Mouse (Mus musculus) hindbrain, embryonic 13.5 days (tissue): ENCODE results near the gene Ppp1r3e. TPM values are rescaled to one million over a fixed set of nuclear protein-coding genes. Genes with fewer than 3 reads are reported as not detected.
A peak's percentile ranks its signal among the peaks of the same experiment; 100 is the strongest.

ENCODE experiments used
- ATAC-seq: fragments of 200-750 bp; cut with Nextera tagmentation; 2 replicates; pipeline ENCODE4 v1.8.0; 2017; ENCODE audit warnings: moderate TSS enrichment; ENCODE audit not compliant: low FRiP score
- H3K27ac ChIP-seq: fragments of 300-500 bp; sonication (generic); 2 replicates; pipeline ENCODE4 v1.5.1; 2015; ENCODE audit warnings: inconsistent platforms, mild to moderate bottlenecking, moderate library complexity
- H3K27me3 ChIP-seq: fragments of 300-500 bp; sonication (generic); 2 replicates; pipeline ENCODE4 v1.6.1; 2015; ENCODE audit warnings: mild to moderate bottlenecking, inconsistent platforms
- H3K36me3 ChIP-seq: fragments of 300-500 bp; sonication (generic); 2 replicates; pipeline ENCODE4 v1.6.1; 2015; ENCODE audit warnings: mild to moderate bottlenecking, inconsistent platforms
- H3K4me1 ChIP-seq: fragments of 300-500 bp; sonication (generic); replicated peaks from 2 replicates; pipeline ENCODE4 v1.6.1; 2015; ENCODE audit warnings: inconsistent platforms
- H3K4me2 ChIP-seq: fragments of 300-500 bp; sonication (generic); 2 replicates; pipeline ENCODE4 v1.6.1; 2015; ENCODE audit warnings: inconsistent platforms, mild to moderate bottlenecking, moderate library complexity
- H3K4me3 ChIP-seq: fragments of 300-500 bp; sonication (generic); 2 replicates; pipeline ENCODE4 v1.5.1; 2015; ENCODE audit warnings: mild to moderate bottlenecking, inconsistent platforms
- H3K9ac ChIP-seq: fragments of 300-500 bp; sonication (generic); 2 replicates; pipeline ENCODE4 v1.6.1; 2015; ENCODE audit warnings: mild to moderate bottlenecking, inconsistent platforms
- H3K9me3 ChIP-seq: fragments of 300-500 bp; sonication (generic); 2 replicates; pipeline ENCODE4 v1.6.1; 2016; ENCODE audit warnings: inconsistent platforms
- WGBS: fragments of 180-500 bp; shearing (Covaris S2); methylation state at CpG from one replicate; pipeline ENCODE4 v1.1.7; 2015; 5-methylcytosine and 5-hydroxymethylcytosine counted together
- polyA plus RNA-seq: library from polyadenylated mRNA; unstranded; fragments of >200 nt; fragmentation: Nextera tagmentation; extraction: Ambion mirVana; gene quantifications from 2 replicates; pipeline ENCODE4 v1.2.1, GENCODE M21; 2015

The Ppp1r3e gene
- polyA plus RNA-seq: 1.5 and 2.4 TPM in 2 replicates

GRCm38 (mm10) chr14:54877048-54877715 lies at the start of gene Ppp1r3e:
Gene Ppp1r3e, minus strand, starts transcription at chr14:54877550.
- Histone ChIP-seq H3K4me2 (peak within 1 kb of the TSS; percentile 98), H3K9me3 (no peaks in the 10 kb centered on the region), H3K36me3 (no peaks in the 10 kb centered on the region), H3K27ac (peak within 1 kb of the TSS; percentile 95), H3K4me1 (peaks cover 16% of the 10 kb centered on the region), H3K27me3 (peaks cover 9% of the 10 kb centered on the region), H3K9ac (peak within 1 kb of the TSS; percentile 89), H3K4me3 (peak within 1 kb of the TSS; percentile 73)
- under 1% methylated on average over 56 of the region's 61 CpGs for WGBS
- no peak; the same call in none of the 2 replicates for ATAC-seq

- under 1% methylated on average over 46 of the region's 58 CpGs for WGBS
- Histone ChIP-seq H3K9me3 (peaks cover under 1% of the 10 kb centered on the region; the same call in 1 of the 2 replicates), H3K4me1 (peaks cover 45% of the 10 kb centered on the region), H3K9ac (peak overlapping the region; percentile 87), H3K4me2 (peak overlapping the region; percentile 94), H3K27me3 (peaks cover 7% of the 10 kb centered on the region; the same call in 1 of the 2 replicates), H3K36me3 (peaks cover 7% of the 10 kb centered on the region), H3K4me3 (peak overlapping the region; percentile 58), H3K27ac (peak overlapping the region; percentile 90)
- ATAC-seq: peak; percentile 67
Measured at GRCm38 (mm10) chr14:54926401-54927158, 49.2 kb upstream of the Ppp1r3e start.

GRCm38 (mm10) chr14:54925349-54926342 lies 48.3 kb upstream of the Ppp1r3e start, which contains the start of gene Efs:
Gene Efs, minus strand, starts transcription at chr14:54926126.
- Histone ChIP-seq H3K9me3 (peaks cover 10% of the 10 kb centered on the region), H3K27me3 (peaks cover 7% of the 10 kb centered on the region; the same call in 1 of the 2 replicates), H3K36me3 (peaks cover 16% of the 10 kb centered on the region), H3K4me2 (peak within 1 kb of the TSS; percentile 94), H3K9ac (peak within 1 kb of the TSS; percentile 87), H3K27ac (peak within 1 kb of the TSS; percentile 90), H3K4me1 (peaks cover 43% of the 10 kb centered on the region), H3K4me3 (peak within 1 kb of the TSS; percentile 58)
- peak; percentile 76 for ATAC-seq
- 1% methylated on average over 51 of the region's 57 CpGs for WGBS

- Histone ChIP-seq H3K36me3 (peaks cover 24% of the 10 kb centered on the region), H3K9me3 (peaks cover 11% of the 10 kb centered on the region), H3K4me1 (peaks cover 37% of the 10 kb centered on the region), H3K4me2 (peak overlapping the region; percentile 94), H3K27me3 (peaks cover 7% of the 10 kb centered on the region; the same call in 1 of the 2 replicates), H3K9ac (peak overlapping the region; percentile 87), H3K4me3 (peak overlapping the region; percentile 58), H3K27ac (peak overlapping the region; percentile 90)
- no peak; the same call in 1 of the 2 replicates for ATAC-seq
- WGBS: 14% methylated on average over 7 of the region's 7 CpGs
Measured at GRCm38 (mm10) chr14:54924641-54925348, 47.4 kb upstream of the Ppp1r3e start.

GRCm38 (mm10) chr14:54920076-54920685 lies 42.8 kb upstream of the Ppp1r3e start:
- peaks cover 11% of the 10 kb centered on the region for H3K9me3 ChIP-seq
- H3K36me3 ChIP-seq: peaks cover 52% of the 10 kb centered on the region
- no peak overlapping the region for H3K4me2 ChIP-seq
- no peak overlapping the region for H3K27ac ChIP-seq
- no peaks in the 10 kb centered on the region for H3K27me3 ChIP-seq
- peaks cover 11% of the 10 kb centered on the region for H3K4me1 ChIP-seq
- WGBS: 96% methylated on average over 16 of the region's 16 CpGs
- no peak overlapping the region for H3K4me3 ChIP-seq
- ATAC-seq: no peak
- no peak overlapping the region for H3K9ac ChIP-seq

DNA sequence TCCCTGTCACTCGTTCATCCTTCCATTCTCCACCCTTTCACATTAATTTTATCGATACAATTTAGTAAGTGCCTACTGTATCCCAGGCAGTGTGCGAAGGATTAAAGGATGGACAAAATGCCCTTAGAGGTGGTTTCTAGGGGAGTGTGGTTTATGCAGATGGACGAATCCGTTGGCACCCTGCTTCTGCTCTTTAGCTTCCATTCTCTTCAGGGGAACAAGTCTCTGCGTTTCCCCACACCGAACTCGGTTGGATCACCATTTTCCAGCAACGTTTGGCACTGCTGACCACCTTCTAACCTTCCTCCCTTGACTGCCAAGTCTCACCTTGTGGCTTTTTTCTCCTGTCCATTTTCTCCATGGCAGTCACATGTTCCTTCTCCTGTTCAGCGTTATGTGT lies 36.0 kb upstream of the Ppp1r3e start:
- H3K36me3 ChIP-seq: peaks cover 43% of the 10 kb centered on the region
- peak overlapping the region; percentile 99 for H3K9ac ChIP-seq
- peak; percentile 30; the same call in 1 of the 2 replicates for ATAC-seq
- no peaks in the 10 kb centered on the region for H3K9me3 ChIP-seq
- 21% methylated on average over 10 of the region's 10 CpGs for WGBS
- H3K4me3 ChIP-seq: peak overlapping the region; percentile 97
- H3K4me2 ChIP-seq: peak overlapping the region; percentile 97
- H3K27ac ChIP-seq: peak overlapping the region; percentile 95
- no peaks in the 10 kb centered on the region for H3K27me3 ChIP-seq
- peaks cover 47% of the 10 kb centered on the region for H3K4me1 ChIP-seq

GRCm38 (mm10) chr14:54912886-54913285 lies 35.5 kb upstream of the Ppp1r3e start, which contains the start of gene Slc22a17:
Gene Slc22a17, minus strand, starts transcription at chr14:54913132.
- H3K9me3 ChIP-seq: no peaks in the 10 kb centered on the region
- H3K27ac ChIP-seq: peak within 1 kb of the TSS; percentile 95
- peak within 1 kb of the TSS; percentile 97 for H3K4me3 ChIP-seq
- peak; percentile 95 for ATAC-seq
- peaks cover 52% of the 10 kb centered on the region for H3K4me1 ChIP-seq
- WGBS: under 1% methylated on average over 25 of the region's 28 CpGs
- H3K27me3 ChIP-seq: no peaks in the 10 kb centered on the region
- peak within 1 kb of the TSS; percentile 97 for H3K4me2 ChIP-seq
- peak within 1 kb of the TSS; percentile 99 for H3K9ac ChIP-seq
- peaks cover 45% of the 10 kb centered on the region for H3K36me3 ChIP-seq

GRCm38 (mm10) chr14:54912109-54912850 lies 34.9 kb upstream of the Ppp1r3e start:
- peak overlapping the region; percentile 97 for H3K4me3 ChIP-seq
- peaks cover 54% of the 10 kb centered on the region for H3K4me1 ChIP-seq
- peak overlapping the region; percentile 95 for H3K27ac ChIP-seq
- H3K27me3 ChIP-seq: no peaks in the 10 kb centered on the region
- peak overlapping the region; percentile 99 for H3K9ac ChIP-seq
- H3K9me3 ChIP-seq: no peaks in the 10 kb centered on the region
- H3K4me2 ChIP-seq: peak overlapping the region; percentile 97
- ATAC-seq: peak; percentile 79
- 4% methylated on average over 41 of the region's 69 CpGs for WGBS
- peaks cover 49% of the 10 kb centered on the region for H3K36me3 ChIP-seq

- Histone ChIP-seq H3K27ac (no peak overlapping the region), H3K9ac (peak overlapping the region; percentile 49), H3K4me2 (no peak overlapping the region), H3K4me1 (peaks cover 54% of the 10 kb centered on the region), H3K36me3 (peaks cover 65% of the 10 kb centered on the region), H3K27me3 (no peaks in the 10 kb centered on the region), H3K4me3 (no peak overlapping the region), H3K9me3 (no peaks in the 10 kb centered on the region)
- no peak for ATAC-seq
- WGBS: 92% methylated on average over 7 of the region's 7 CpGs
Measured at GRCm38 (mm10) chr14:54908682-54909081, 31.3 kb upstream of the Ppp1r3e start.

- ATAC-seq: no peak
- 96% methylated on average over 4 of the region's 4 CpGs for WGBS
- H3K4me1 ChIP-seq: peaks cover 13% of the 10 kb centered on the region
- no peak overlapping the region for H3K4me3 ChIP-seq
- H3K36me3 ChIP-seq: peaks cover 50% of the 10 kb centered on the region
- no peaks in the 10 kb centered on the region for H3K27me3 ChIP-seq
- no peak overlapping the region for H3K9ac ChIP-seq
- no peak overlapping the region for H3K4me2 ChIP-seq
- no peaks in the 10 kb centered on the region for H3K9me3 ChIP-seq
- no peak overlapping the region for H3K27ac ChIP-seq
Measured at GRCm38 (mm10) chr14:54903641-54904040, 26.3 kb upstream of the Ppp1r3e start.
